Mouse (Mus musculus) spleen, embryonic (tissue): Measurements from ENCODE around the gene Pym1.

ENCODE experiments used
- CTCF ChIA-PET: fragments of 350-600 bp; sonication (Branson Sonifier 250); formaldehyde crosslinking; loops from one replicate; lab custom pipeline; 2022; lab: Charles Lee

Pym1 gene

DNA sequence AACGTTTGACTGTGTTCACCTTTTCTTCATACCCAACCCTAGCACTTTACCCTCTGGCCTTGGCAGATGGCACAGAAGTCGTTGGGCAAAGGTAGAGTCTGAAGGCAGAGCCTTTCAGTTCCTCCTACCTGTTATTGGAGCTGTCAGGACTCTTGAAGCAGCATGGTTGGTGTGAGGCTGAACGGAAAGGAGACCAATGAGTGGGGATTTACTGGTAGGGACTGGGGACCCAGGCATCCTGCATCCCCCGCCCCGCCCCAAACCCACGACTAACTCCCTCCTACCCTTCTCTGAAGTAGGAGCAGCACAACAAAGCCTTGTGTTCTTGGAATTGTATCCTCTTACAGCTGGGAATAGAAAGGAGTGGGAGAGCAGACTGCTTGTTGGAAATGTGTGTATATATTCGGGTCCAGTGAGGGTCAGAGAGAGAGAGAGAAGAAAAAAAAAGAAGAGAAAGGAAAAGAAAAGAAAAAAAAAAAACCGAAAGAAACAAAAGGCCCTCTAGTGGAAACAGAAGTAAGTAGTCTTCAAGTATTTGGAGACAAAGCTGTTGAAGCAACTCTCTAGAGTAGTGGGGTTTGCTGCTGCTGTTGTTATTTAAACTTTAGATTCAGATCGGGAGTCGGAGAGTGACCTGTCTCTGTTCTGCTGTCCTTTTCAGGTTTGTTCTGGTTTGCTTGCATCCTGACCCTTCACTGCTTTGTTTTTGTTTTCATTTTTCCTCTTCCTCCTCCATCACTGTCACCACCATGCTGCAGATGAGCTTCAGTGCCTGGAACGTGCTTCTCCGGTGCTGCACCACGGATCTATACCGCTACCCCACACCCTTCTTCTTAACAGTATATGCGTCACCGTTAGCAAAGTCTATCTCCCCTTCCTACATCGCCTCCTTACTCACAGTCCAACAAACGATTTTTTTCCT is 2.7 kb upstream of the Pym1 start, which contains the start of gene Dgka:
Gene Dgka, minus strand, starts transcription at position 176 of the 922 bp plus-strand sequence.
- CTCF ChIA-PET, result interaction anchor here (0.6 to 1.4 kb wide), 4 partner anchors 13 to 78 kb away, joined by 3 to 5 read pairs (median 4); no protein-coding TSS in a partner anchor

GRCm38 (mm10) chr10:128745946-128746613 is 1.6 kb upstream of the Pym1 start:
- CTCF ChIA-PET, result interaction anchor here (0.8 to 1.4 kb wide), 2 partner anchors 13 kb away, joined by 5 to 9 read pairs; no protein-coding TSS in a partner anchor

- CTCF ChIA-PET, result interaction anchor here (0.6 to 0.8 kb wide), 4 partner anchors 12 to 131 kb away, joined by 4 to 14 read pairs (median 6); no protein-coding TSS in a partner anchor
Observed at GRCm38 (mm10) chr10:128746972-128747645, 580 bp upstream of the Pym1 start.

DNA sequence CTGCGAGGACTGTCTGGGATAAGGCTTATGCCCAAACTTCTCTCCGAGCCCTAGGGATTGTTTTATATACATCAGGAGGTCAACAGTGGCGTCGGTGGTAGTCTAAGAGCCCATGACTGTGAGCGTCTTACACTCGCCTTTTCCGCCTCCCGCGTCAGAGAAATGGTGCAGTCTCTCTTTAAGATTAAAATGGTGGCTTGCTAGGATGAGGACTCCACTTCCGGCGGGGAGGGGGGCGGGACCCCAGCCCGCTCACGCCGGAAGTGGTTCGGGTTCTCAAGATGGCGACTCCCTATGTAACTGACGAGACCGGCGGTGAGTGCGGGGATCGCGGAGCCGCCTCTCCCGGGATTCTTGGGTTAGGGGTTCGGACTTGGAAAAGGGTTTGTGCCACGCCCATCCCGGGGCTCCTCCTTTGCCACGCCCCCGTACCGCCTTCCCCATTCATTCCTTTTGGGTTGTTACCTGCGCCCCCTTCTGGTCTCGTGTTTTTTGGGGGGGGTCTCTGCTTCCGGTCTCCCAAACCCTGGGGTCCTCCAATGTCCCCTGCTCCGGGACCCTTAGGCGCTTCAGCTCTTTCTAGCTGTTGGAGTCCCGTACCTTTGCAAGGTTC is 669 bp downstream of the Pym1 start:
- CTCF ChIA-PET, result interaction anchor here (0.6 kb wide), 1 partner anchor 654 kb away, joined by 5 read pairs; no protein-coding TSS in a partner anchor

DNA sequence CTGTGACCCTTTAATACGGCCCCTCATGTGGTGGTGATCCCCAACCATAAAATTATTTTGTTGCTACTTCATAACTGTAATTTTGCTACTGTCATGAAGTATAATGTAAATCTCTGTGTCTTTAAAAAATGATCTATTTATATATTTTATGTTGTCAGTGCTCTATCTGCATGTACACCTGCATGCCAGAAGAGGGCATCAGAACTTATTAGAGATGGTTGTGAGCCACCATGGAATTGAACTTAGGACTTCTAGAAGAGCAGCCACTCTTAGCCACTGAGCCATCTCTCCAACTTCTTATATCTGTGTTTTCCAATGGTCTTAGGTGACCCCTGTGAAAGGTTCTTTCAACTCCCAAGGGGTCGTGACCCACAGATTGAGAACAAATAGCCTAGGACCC is 25.2 kb downstream of the Pym1 start:
- CTCF ChIA-PET, result interaction anchor here (0.7 kb wide), 2 partner anchors 122 to 1673 kb away, joined by 7 to 8 read pairs; no protein-coding TSS in a partner anchor

- CTCF ChIA-PET, result interaction anchor here (0.6 to 0.7 kb wide), 3 partner anchors 121 to 1674 kb away, joined by 3 to 8 read pairs (median 7); no protein-coding TSS in a partner anchor
Observed at GRCm38 (mm10) chr10:128773685-128774084, 26.0 kb downstream of the Pym1 start.

- CTCF ChIA-PET, result no interaction called here
Observed at GRCm38 (mm10) chr10:128778441-128778840, 30.8 kb downstream of the Pym1 start.

DNA sequence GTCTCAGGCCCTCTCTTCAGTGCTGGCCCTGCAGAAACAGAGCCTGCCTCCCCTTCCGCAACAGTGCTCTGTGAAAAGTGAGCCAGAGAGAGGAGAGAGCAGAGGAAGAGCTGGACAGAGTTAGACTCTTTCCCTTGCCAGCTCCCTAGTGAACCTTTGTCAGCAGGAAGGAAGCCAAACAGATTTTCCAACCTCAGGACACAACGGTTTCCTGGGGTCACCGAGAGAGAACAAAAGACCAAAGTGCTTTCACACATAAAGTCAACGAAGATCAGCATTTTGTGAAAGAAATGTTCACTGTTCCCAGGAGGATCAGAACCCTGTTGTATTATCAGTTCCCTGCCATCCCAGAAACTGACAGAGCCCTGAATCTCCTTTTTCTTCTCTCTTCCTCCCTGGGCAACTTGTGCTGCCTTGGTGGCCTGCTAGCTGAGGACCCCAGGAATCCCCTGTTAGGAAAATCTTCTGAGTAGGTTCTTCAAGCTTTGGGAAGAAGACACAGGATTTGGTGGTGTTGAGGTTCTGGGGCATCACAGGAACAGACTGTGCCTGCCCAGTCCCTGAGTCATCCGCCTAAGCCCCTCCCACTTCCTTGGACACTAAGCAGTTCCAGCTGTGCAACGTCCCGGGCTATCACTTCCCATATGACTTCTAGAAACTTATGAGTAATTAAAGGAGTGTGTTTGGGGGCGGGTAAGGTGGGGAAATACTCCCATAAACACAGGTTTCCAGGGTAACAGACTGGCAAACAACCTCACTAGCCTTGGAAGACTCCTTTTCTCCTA is 31.5 kb downstream of the Pym1 start:
- CTCF ChIA-PET, result no interaction called here

- CTCF ChIA-PET, result no interaction called here
Observed at GRCm38 (mm10) chr10:128780200-128780599, 32.5 kb downstream of the Pym1 start.

GRCm38 (mm10) chr10:128790398-128791124 is 42.9 kb downstream of the Pym1 start, which contains the start of gene Mmp19:
Gene Mmp19 (plus strand): TSS chr10:128790910.
- CTCF ChIA-PET, result no interaction called here

- CTCF ChIA-PET, result interaction anchor here (0.6 kb wide), 2 partner anchors 44 to 91 kb away, joined by 3 to 9 read pairs; no protein-coding TSS in a partner anchor
Observed at GRCm38 (mm10) chr10:128792041-128792440, 44.4 kb downstream of the Pym1 start.

DNA sequence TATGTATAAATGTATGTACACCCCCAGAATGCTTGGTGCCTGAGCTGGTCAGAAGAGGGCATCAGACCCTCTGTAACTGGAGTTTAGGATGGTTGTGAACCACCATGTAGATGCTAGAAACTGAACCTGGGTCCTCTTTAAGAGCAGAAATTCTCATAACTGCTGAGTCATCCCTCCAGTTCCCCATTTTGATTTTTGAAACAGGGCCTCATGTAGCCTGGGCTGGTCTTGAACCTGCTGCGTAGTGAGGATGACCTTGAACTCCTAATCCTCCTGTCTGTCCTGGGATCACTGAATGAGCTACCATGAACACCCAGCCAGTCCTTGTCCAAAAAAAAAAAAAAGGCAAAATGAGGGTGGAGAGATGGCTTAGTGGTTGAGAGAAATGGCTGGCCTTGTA is 45.6 kb downstream of the Pym1 start:
- CTCF ChIA-PET, result no interaction called here

- CTCF ChIA-PET, result no interaction called here
Observed at GRCm38 (mm10) chr10:128794391-128794790, 46.7 kb downstream of the Pym1 start.

- CTCF ChIA-PET, result no interaction called here
Observed at GRCm38 (mm10) chr10:128795581-128795980, 47.9 kb downstream of the Pym1 start.

DNA sequence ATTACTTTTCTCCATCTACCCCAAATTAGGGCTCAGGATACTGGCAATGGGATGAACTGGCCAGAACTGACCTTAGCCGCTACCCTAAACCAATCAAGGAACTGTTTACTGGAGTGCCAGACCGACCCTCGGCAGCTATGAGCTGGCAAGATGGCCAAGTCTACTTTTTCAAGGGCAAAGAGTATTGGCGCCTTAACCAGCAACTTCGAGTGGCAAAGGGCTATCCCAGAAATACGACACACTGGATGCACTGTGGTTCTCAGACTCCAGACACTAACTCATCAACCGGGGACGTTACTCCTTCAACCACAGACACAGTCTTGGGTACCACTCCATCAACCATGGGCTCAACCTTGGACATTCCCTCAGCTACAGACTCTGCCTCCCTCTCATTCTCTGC is 51.0 kb downstream of the Pym1 start:
- CTCF ChIA-PET, result no interaction called here

DNA sequence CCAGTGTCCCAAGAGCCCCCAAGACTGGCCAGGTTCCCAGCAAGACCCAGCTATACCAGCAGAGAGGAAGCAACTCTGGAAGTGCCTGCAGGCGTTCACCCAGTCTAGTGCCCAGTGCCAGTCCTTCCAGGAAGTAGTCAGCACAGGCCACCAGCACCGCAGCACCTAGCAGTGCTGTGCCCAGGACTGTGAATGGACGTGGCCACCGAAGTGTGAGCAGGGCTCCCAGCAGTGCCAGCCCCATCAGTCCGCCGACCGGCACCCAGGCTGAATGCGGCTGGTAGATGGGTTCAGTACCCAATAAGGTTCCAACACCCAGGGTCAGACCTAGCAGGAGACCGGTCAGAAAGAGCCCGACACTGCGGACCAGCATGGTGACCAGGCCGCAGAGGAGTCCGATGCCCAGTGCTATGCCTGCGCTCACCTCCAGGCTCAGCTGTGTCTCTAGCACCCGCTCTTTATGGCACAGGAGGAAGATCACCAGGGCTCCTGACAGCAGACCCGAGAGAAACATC is 54.3 kb downstream of the Pym1 start:
- CTCF ChIA-PET, result no interaction called here

GRCm38 (mm10) chr10:128802956-128803355 is 55.3 kb downstream of the Pym1 start:
- CTCF ChIA-PET, result interaction anchor here (1.0 kb wide), 1 partner anchor 66 kb away, joined by 3 read pairs; no protein-coding TSS in a partner anchor

GRCm38 (mm10) chr10:128803361-128803760 is 55.7 kb downstream of the Pym1 start:
- CTCF ChIA-PET, result interaction anchor here (1.0 kb wide), 1 partner anchor 67 kb away, joined by 3 read pairs; no protein-coding TSS in a partner anchor

DNA sequence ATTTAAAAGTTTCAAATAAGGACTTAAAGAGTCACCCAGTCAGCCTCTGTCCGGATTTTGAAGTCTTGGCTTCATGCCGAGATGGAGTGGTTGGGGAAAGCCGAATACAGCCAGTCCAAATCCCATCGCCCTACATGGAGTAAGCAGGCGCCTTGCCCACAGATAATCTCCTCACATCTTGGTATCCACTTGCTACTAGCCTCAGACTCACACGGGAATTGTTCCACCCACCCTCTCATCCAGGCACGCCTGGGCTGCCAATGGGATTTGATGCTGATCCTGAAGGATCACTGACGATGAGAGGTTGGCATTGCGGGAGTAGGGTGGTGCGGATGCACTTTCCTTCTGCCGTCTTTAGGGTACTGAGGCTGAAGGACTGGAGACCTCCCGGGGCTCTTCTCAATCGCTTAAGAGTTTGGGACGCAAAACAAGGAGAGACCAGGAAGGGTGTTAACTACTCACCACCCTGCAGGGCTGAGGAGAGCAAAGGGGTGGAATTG is 56.1 kb downstream of the Pym1 start, which contains the start of gene Dnajc14:
Gene Dnajc14, plus strand, starts transcription at position 292 of the 500 bp plus-strand sequence.
- CTCF ChIA-PET, result interaction anchor here (1.0 kb wide), 1 partner anchor 67 kb away, joined by 3 read pairs; no protein-coding TSS in a partner anchor
